Mouse (Mus musculus) cerebellum, adult 2 months (tissue): ENCODE measurements at regions not wholly inside any gene's neighbourhood (a gene's known extent, or its start where the extent isn't known, plus 50 kb on each side); places are given as distances from the start of the nearest gene placed in this dataset.
"Not testable (repeated sequence)": the region's sequence is repeated elsewhere in the genome, so short reads cannot be mapped to it uniquely, and the experiment has no call there.

ENCODE experiments used
- DNase-seq, 2 experiments: peaks; one replicate each; pipeline ENCODE4 v3.0.0; 2021
- H3K27ac ChIP-seq: fragments of 200-500 bp; 2 replicates; pipeline ENCODE4 v1.5.1; 2012; ENCODE audit warnings: low read length, control low read depth, inconsistent platforms; ENCODE audit not compliant: insufficient read depth
- H3K27me3 ChIP-seq: fragments of 200-500 bp; 2 replicates; pipeline ENCODE4 v1.6.1; 2012; ENCODE audit warnings: inconsistent platforms, mild to moderate bottlenecking, low read length, moderate library complexity; ENCODE audit not compliant: control insufficient read depth, insufficient read depth
- H3K4me1 ChIP-seq: fragments of 200-500 bp; 2 replicates; pipeline ENCODE4 v1.6.1; 2011; ENCODE audit warnings: low read length; ENCODE audit not compliant: control insufficient read depth, insufficient read depth
- H3K4me3 ChIP-seq: fragments of 200-500 bp; replicated peaks from 2 replicates; pipeline ENCODE3; 2011; ENCODE audit warnings: mild to moderate bottlenecking, low read depth, low read length, control low read depth; ENCODE audit not compliant: insufficient read depth
- CTCF ChIP-seq: fragments of 200-500 bp; IDR thresholded peaks from 2 replicates; pipeline ENCODE4 v1.5.1; 2011; ENCODE audit warnings: low read depth, mild to moderate bottlenecking, control low read depth, low read length, moderate library complexity, borderline replicate concordance; ENCODE audit not compliant: insufficient read depth
- POLR2A ChIP-seq: fragments of 200-500 bp; IDR thresholded peaks from 2 replicates; pipeline ENCODE4 v1.6.1; 2011; ENCODE audit warnings: low read length, control low read depth, borderline replicate concordance; ENCODE audit not compliant: insufficient read depth
- WGBS: fragments of 180-500 bp; shearing (Covaris S2); methylation state at CpG from one replicate; pipeline ENCODE4 v1.1.7; 2018; 5-methylcytosine and 5-hydroxymethylcytosine counted together

GRCm38 (mm10) chr10:22460386-22460785, 100.0 kb downstream of the Raet1d start:
- 19% methylated on average over 4 of the region's 4 CpGs for WGBS
- H3K4me1 ChIP-seq, result not testable (repeated sequence)

GRCm38 (mm10) chr10:22460818-22461479, 100.6 kb downstream of the Raet1d start:
- H3K27ac ChIP-seq, H3K27me3 ChIP-seq, DNase-seq, H3K4me3 ChIP-seq, H3K4me1 ChIP-seq: not testable (repeated sequence)
- 7% methylated on average over 7 of the region's 7 CpGs for WGBS

More at GRCm38 (mm10) chr10:22460386-22460785, 100.0 kb downstream of the Raet1d start:
- not testable (repeated sequence) for H3K27me3 ChIP-seq, DNase-seq, H3K27ac ChIP-seq, H3K4me3 ChIP-seq

GRCm38 (mm10) chr10:22461480-22462050, 101.2 kb downstream of the Raet1d start:
- not testable (repeated sequence) for DNase-seq, H3K27ac ChIP-seq, H3K4me1 ChIP-seq, H3K27me3 ChIP-seq, H3K4me3 ChIP-seq
- 6% methylated on average over 4 of the region's 4 CpGs for WGBS

GRCm38 (mm10) chr10:22471722-22472330, 111.5 kb downstream of the Raet1d start:
- WGBS, result 92% methylated on average over 6 of the region's 6 CpGs

GRCm38 (mm10) chr10:22479860-22480259, 119.5 kb downstream of the Raet1d start:
- not testable (repeated sequence) for H3K4me1 ChIP-seq, H3K4me3 ChIP-seq, H3K27me3 ChIP-seq, H3K27ac ChIP-seq
- peak; percentile 66 for TF ChIP-seq CTCF
- peak; percentile 9 to 20 for DNase-seq
- WGBS, result 2% methylated on average over 4 of the region's 4 CpGs

More at GRCm38 (mm10) chr10:22471722-22472330, 111.5 kb downstream of the Raet1d start:
- not testable (repeated sequence) for H3K4me1 ChIP-seq, DNase-seq, H3K27ac ChIP-seq, H3K4me3 ChIP-seq, H3K27me3 ChIP-seq

- not testable (repeated sequence) for H3K27me3 ChIP-seq
Observed at GRCm38 (mm10) chr10:22487071-22487470, 126.7 kb downstream of the Raet1d start.

GRCm38 (mm10) chr10:22491806-22492347, 131.5 kb downstream of the Raet1d start:
- not testable (repeated sequence) for H3K4me1 ChIP-seq, H3K27me3 ChIP-seq, H3K4me3 ChIP-seq, DNase-seq, H3K27ac ChIP-seq
- WGBS, result 71% methylated on average over 11 of the region's 11 CpGs

More at GRCm38 (mm10) chr10:22487071-22487470, 126.7 kb downstream of the Raet1d start:
- H3K4me1 ChIP-seq, H3K4me3 ChIP-seq, DNase-seq, H3K27ac ChIP-seq: not testable (repeated sequence)
- WGBS, result 84% methylated on average over 5 of the region's 5 CpGs

GRCm38 (mm10) chr10:22495975-22496496, 135.7 kb downstream of the Raet1d start:
- TF ChIP-seq POLR2A, result no peak
- 49% methylated on average over 4 of the region's 4 CpGs for WGBS
- Histone ChIP-seq H3K4me1 (no peaks in the 10 kb centered on the region), H3K4me3 (no peak overlapping the region), H3K27ac (no peak overlapping the region), H3K27me3 (no peaks in the 10 kb centered on the region)
- no peak for DNase-seq
